ENCODE assay signal across 8 mouse cellular contexts in genomic region chr11:106001718-106002117, GRCm38 (mm10). TPM values are rescaled to one million over a fixed set of nuclear protein-coding genes. Genes with fewer than 3 reads are reported as not detected.
DNase-seq lines count a peak whose midpoint lies in the region; TF ChIP-seq lines count a peak whose summit lies in the region.
"Had no signal": no experiment of that assay in that cellular context is flagged by ENCODE, and none has a peak within 500 bp of the region (broad histone marks: within the 10 kb centered on the region; RNA-seq: fewer than 3 reads in every experiment).

No protein-coding gene starts in this region.

- H3K4me3 ChIP-seq in E14TG2a.4 (replicated peaks; ENCODE audit: low read length), result no peak overlapping the region
- H3K4me3 ChIP-seq: limb, embryonic 12.5 days had no signal

- H3K36me3 ChIP-seq in E14TG2a.4 (ENCODE audit: insufficient read depth, low read length), result no peaks in the 10 kb centered on the region
- H3K36me3 ChIP-seq: limb, embryonic 12.5 days had no signal

- peak; percentile 41 for DNase-seq in layer of hippocampus, adult 11-12 months (ENCODE audit: low spot score)
- no peak for DNase-seq in layer of hippocampus, postnatal 10 days (ENCODE audit: low spot score in 2 of 2)
- peak; percentile 55 for DNase-seq in ZHBTc4 (ENCODE audit: low read depth, low spot score)
- DNase-seq in lung, postnatal 25 days (ENCODE audit: low spot score), result peak; percentile 23
- no peak for DNase-seq in gastrocnemius, adult 18-20 months (ENCODE audit: low spot score)
- no peak for DNase-seq in testis, postnatal 14 days (ENCODE audit: low spot score)

- no peaks in the 10 kb centered on the region for H3K4me1 ChIP-seq in E14TG2a.4 (replicated peaks; ENCODE audit: low read depth, low read length)
- H3K4me1 ChIP-seq: limb, embryonic 12.5 days had no signal

- TF ChIP-seq CTCF in E14TG2a.4 (conservative IDR thresholded peaks at IDR 0.05; ENCODE audit: low read length), result peak; percentile 54

- H3K9me3 ChIP-seq in E14TG2a.4 (ENCODE audit: low read length), result no peaks in the 10 kb centered on the region
- H3K9me3 ChIP-seq: limb, embryonic 12.5 days had no signal

- H3K27me3 ChIP-seq in E14TG2a.4 (ENCODE audit: insufficient read depth, low read length), result peaks cover 11% of the 10 kb centered on the region
- H3K27me3 ChIP-seq: limb, embryonic 12.5 days had no signal

RNA-seq across cellular contexts. Expression of gene Kcnh6, which starts 6.2 kb away (rescaled TPM):
- under 1 TPM; 0.76 to 0.82 TPM for total RNA-seq in layer of hippocampus, postnatal 10 days (2021)
- total RNA-seq in gastrocnemius, adult 18-20 months (2021), result not detected

RNA-seq across cellular contexts. Expression of gene Ace3, which starts 7.2 kb away (rescaled TPM):
- total RNA-seq in layer of hippocampus, postnatal 10 days (2021), result not detected
- total RNA-seq in gastrocnemius, adult 18-20 months (2021), result not detected

RNA-seq across cellular contexts. Expression of gene Ace, which starts 34.0 kb away (rescaled TPM):
- 10 to 100 TPM; 11.1 to 12.6 TPM for total RNA-seq in layer of hippocampus, postnatal 10 days (2021)
- total RNA-seq in gastrocnemius, adult 18-20 months (2021), result 10 to 100 TPM; 19.5 to 19.7 TPM

RNA-seq across cellular contexts. Expression of gene Dcaf7, which starts 35.0 kb away (rescaled TPM):
- total RNA-seq in layer of hippocampus, postnatal 10 days (2021), result 100 to 1,000 TPM; 184 to 190 TPM
- 10 to 100 TPM; 24.8 to 25.9 TPM for total RNA-seq in gastrocnemius, adult 18-20 months (2021)

RNA-seq across cellular contexts. Expression of gene Cyb561, which starts 48.6 kb away (rescaled TPM):
- 10 to 100 TPM; 31.6 to 42.5 TPM for total RNA-seq in layer of hippocampus, postnatal 10 days (2021)
- total RNA-seq in gastrocnemius, adult 18-20 months (2021), result 1 to 10 TPM; 3.0 to 3.4 TPM

Comparison
In these comparisons a context has a peak if more than half of its experiments do, and no peak if none do; other contexts are left out.
1. DNase-seq: peak in layer of hippocampus, adult 11-12 months (single experiment), ZHBTc4 (single experiment) and lung, postnatal 25 days (single experiment); none in layer of hippocampus, postnatal 10 days (0 of 2), gastrocnemius, adult 18-20 months (single experiment) and testis, postnatal 14 days (single experiment).